Mouse (Mus musculus) retina, postnatal 7 days (tissue): ENCODE results near the gene Slc17a7.
A peak's percentile ranks its signal among the peaks of the same experiment; 100 is the strongest.
"Not testable (repeated sequence)": the region's sequence is repeated elsewhere in the genome, so short reads cannot be mapped to it uniquely, and the experiment has no call there.

Experiments used
- DNase-seq: peaks from one replicate; pipeline ENCODE4 v3.0.0-alpha.2; 2012; ENCODE audit warnings: low read depth, low spot score

Slc17a7 gene

GRCm38 (mm10) chr7:45133446-45134159, 30.1 kb upstream of the Slc17a7 start:
- DNase-seq: no peak

DNA sequence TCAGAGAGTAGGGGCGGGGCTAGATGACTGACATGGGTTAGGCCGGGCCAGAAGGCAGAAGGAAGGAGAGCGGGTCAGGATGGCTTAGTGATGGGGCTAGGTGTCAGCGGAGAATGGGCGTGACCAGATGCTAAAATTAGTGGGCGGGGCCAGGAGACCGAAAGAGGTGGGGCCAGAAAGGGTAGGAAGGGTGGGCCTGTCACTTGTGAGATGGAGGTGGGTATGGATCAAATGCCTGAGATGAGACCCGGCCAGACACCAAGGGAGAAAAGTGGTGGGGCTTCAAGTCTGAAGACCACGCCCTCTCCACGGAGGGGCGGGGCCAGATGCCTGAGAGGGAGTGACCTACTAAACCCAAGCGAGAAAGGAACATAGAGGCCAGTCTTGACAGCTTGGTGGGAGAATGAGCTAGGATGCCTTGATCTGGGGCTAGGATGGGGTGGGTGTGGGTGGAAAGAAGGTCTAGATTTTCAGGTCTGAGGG, 29.2 kb upstream of the Slc17a7 start:
- DNase-seq: no peak

DNA sequence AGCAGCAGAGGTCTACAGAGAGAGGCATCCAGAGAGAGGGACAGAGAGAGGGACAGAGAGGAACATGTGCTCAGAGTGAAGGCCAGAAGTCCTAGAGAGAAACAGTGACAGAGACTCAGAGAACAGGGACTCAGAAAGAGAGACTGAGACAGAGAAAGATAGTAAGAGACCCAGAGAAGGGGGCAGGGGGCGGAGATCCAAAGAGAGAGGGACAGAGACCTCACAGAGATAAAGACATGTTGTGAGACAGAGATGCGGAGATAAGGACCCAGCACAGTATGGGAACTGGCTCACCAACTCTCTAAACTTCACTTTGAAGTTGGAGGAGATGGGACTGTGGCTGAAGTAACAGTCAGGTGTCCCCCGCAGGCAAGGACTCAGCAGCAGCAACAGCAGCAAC, 28.4 kb upstream of the Slc17a7 start:
- DNase-seq: no peak

- DNase-seq: peak; percentile 84
These were observed 27.7 kb upstream of the Slc17a7 start, which contains the start of the genes Gm45713 and Flt3l for GRCm38 (mm10) chr7:45135993-45136567. Gm45713 (minus strand) TSS chr7:45136231. Flt3l (minus strand) TSS chr7:45136432.

DNA sequence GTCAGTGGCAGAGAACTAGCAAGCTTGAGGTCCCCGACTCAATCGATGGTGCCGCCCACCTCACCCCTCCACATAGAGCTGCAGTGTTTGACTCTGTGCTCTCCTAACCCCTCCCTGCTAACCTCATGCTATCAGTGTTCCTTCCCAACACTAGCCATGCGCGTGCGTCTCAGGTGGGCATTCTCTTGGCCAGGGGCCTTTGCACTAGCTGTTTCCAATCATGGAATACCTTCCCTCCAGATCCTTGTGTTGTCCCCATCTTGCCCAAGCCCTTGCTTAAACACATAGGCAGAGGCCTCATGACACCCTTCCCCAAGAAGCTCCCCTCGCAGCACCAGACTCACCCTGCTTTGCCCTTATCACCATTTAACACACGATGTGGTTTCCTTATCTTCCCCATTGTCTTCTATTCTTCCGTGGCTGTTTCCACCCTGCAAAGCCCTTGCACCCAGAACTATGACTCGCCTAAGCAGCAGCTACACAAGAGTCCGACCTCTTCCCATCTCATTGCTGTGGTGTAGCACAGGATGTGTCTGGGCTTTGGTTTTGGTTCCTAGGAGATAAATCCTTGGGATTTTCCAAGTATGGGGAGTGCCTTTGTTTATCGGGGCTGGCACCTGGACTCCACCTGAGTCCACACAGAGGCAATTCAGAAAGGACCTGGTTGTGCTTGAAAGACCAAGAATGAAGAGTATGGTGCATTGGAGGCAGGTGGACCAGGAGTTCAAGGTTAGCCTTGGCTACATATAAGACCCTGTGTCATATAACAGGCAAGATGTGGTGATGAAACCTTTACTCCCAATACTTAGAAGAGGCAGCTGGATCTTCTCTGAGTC, 26.4 kb upstream of the Slc17a7 start:
- DNase-seq: no peak

DNA sequence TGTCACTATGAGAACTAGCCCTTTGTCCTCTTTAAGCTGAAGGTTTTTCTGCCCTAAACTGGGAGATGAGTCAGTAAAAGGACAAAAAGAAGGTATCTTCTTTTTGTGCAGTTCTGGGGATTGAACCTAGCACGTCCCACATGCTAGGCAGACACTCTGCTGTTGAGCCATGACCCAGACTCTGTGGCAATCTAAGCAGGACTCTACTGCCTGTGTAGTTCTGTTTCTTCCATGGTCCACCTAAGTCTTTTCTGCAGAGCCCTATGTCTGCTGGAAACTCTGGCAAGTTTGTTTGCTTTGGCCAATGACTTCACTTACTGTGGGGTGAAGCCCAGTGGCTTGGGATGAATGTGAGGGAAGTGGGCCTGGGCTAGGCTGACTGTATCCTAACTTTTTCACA, 25.3 kb upstream of the Slc17a7 start:
- DNase-seq: no peak

DNA sequence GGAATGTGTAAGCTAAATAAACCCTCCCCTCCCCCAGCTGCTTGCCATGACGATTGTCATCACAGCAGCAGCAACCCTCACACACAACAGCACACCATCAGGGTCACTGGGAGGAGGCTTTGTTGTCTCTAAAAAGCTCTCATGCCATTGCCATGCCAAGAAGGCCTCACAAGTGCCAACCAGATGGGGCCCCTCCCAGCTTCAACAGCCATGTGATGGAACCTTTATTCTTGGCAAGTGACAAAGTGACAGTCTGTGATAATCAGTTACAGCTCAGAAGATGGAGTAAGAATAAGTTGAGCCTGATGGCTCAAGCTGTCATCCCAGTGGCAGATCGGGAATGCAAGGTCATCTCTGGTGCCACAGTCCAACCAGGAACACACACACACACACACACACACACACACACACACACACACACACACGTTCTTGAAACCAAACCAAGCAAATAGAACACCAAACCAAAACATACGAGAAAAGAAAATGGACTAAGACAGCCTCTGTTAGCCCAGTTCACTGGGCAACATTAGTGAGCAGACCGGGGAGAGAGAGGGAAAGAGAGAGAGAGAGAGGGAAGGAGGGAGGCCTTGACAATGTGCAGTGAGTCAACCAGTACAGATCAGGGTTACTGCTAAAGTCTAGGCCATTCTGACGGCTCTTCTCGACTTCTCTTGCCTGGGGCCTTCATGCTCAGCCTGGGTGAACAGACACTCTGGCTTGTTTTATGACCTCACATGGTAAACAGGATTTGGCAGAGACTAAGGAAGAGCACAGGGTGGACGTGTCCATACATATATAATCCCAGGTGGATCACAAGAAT, 23.6 kb upstream of the Slc17a7 start:
- no peak for DNase-seq

DNA sequence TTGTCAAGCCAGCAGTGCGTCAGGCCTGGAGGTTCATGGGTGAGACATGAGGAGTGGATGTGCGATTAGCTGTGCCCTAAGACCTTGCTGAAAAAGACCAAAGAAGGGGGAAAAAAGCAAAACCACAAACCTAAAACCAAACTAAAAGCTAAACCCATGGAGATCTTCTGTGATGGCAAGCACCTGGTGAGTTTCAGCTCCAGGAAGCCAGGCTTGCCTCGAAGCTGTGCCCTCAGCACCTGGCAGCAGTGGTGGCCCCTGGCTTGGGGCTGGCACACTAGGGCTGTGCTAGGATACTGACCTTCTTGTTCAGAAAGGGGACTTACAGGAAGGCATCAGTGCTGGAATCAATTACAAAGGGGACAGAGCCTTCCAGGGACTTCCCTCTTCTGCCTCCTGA, 22.4 kb upstream of the Slc17a7 start:
- no peak for DNase-seq

- no peak for DNase-seq
These were observed 21.8 kb upstream of the Slc17a7 start for GRCm38 (mm10) chr7:45141914-45142313.

GRCm38 (mm10) chr7:45144368-45145174, 19.2 kb upstream of the Slc17a7 start:
- no peak for DNase-seq

- DNase-seq: no peak
These were observed 18.3 kb upstream of the Slc17a7 start for GRCm38 (mm10) chr7:45145460-45145859.

- DNase-seq: no peak
These were observed 16.5 kb upstream of the Slc17a7 start for GRCm38 (mm10) chr7:45147267-45147666.

- no peak for DNase-seq
These were observed 15.8 kb upstream of the Slc17a7 start for GRCm38 (mm10) chr7:45147899-45148298.

GRCm38 (mm10) chr7:45148534-45149098, 15.1 kb upstream of the Slc17a7 start:
- DNase-seq: no peak

DNA sequence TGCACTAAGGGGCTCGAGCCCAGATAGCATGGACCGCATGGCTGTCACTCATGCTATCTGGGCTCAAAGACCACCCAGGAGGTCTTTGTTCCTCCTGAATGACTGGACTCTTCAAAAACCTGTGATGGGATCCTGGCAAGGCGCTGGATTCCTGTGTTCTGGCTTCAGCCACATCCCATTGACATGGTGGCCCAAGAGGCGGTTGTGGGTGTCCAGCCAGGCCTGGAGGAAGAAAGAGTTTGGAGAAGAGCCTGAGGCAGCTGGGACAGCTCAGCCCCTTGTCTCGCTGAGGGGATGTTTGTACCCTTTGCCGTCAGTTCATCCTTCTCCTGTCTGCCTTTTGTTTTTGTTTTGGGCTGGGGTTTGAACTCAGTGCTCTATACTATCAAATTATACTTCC, 14.2 kb upstream of the Slc17a7 start:
- no peak for DNase-seq

DNA sequence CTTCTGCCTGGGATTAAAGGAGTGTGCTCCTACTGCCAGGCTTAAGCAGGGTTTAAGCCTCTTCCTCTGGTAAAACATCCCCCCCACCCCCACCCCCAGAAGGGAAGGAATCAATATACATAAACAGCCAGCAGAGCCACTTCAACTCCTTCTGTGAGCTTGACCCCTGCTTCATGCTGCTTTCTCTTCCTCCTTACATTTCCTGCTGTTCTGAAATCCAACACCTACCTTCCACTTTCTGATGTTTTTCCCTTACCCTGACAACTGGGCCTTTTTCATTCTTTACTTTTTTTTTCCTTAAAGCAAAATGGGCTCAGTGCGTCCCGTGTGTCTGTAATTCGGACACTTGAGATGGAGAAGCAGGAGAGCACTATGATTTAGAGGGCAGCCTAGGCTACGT, 13.4 kb upstream of the Slc17a7 start:
- no peak for DNase-seq

DNA sequence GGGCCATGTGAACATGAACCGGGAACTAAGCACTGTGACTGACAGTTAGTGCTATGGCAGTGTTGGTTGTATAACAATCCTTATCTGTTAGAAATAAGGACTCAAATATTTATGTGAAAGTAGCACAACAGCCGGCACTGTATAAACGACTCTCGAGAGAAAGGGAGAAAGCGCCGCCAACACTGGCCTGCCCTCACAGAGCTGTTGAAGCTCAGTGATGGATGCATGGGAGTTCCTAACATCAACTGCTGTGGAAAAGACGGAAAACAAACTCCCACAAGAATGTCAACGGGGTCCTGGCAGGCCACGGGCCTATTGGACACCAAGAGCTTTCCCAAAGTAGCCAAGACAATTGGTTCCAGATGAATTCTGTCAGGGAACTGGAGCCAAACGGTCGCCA, 12.4 kb upstream of the Slc17a7 start:
- DNase-seq: no peak

DNA sequence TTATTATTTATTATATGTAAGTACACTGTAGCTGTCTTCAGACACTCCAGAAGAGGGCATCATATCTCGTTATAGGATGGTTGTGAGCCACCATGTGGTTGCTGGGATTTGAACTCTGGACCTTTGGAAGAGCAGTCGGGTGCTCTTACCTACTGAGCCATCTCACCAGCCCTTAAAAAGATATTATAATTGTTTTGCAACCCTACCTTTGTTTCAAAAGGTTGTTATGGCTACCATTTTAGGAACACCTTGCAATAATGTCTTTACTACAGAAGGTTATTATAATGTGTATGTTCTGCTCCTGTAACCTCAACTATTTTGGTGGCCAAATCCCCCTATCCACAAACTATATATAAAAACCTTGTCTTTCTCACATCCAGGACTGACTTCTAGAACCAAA, 10.7 kb upstream of the Slc17a7 start:
- not testable (repeated sequence) for DNase-seq

- DNase-seq: no peak
These were observed 10.2 kb upstream of the Slc17a7 start for GRCm38 (mm10) chr7:45153586-45153985.
